In the genomic region with DNA sequence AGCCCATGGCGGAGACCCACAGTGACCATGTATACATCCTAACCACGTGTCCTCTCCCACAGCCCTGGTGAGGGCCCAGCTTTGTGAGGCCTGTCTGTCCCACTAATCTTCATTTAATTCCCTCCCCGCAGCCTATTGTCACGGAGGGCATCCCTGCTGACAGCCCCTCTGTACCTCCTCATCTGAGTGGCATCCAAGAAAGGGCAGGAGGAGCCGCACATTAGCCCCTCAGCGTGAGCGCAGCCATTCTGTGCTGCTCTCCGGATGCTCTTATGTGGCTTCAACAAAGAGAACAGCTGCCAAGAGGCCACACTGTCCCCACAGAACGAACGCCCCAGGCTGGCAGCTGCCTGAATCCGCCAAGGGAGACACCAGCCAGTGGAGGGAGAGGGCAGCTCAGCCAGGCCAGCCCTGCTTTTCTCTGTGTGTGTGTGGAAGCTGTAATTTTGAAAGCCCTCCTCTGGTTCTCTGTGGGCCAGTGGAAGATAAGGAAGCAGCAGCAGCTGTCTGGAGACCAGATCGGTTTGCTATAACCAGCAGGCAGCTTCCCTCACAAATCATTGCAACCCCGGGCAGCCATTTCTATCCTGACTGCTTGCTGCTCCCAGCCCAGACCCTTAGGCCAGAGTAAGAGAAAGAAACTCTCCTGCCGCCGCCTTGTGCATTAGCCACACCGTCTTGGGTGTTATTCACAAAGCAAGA, we compare ENCODE assay signal across 7 mouse cellular contexts.
DNase-seq lines count a peak whose midpoint lies in the region; ATAC-seq and TF ChIP-seq lines count a peak whose summit lies in the region.

No protein-coding gene starts in this region.

- no peaks in the 10 kb centered on the region for H3K4me1 ChIP-seq in lung, embryonic 14.5 days (ENCODE audit: insufficient read depth)
- H3K4me1 ChIP-seq in lung, postnatal 0 days (ENCODE audit: insufficient read depth, low read depth, low read length): no peaks in the 10 kb centered on the region
- peaks cover 49% of the 10 kb centered on the region for H3K4me1 ChIP-seq in forebrain, embryonic 14.5 days (ENCODE audit: control insufficient read depth, insufficient read depth, low read length)
- H3K4me1 ChIP-seq in midbrain, embryonic 13.5 days (replicated peaks): peaks cover 82% of the 10 kb centered on the region

- H3K9me3 ChIP-seq in lung, embryonic 14.5 days (ENCODE audit: low read depth, low read length): no peaks in the 10 kb centered on the region
- H3K9me3 ChIP-seq in lung, postnatal 0 days (ENCODE audit: low read length): no peaks in the 10 kb centered on the region
- H3K9me3 ChIP-seq in forebrain, embryonic 14.5 days (replicated peaks; ENCODE audit: control insufficient read depth, low read length): no peaks in the 10 kb centered on the region
- no peaks in the 10 kb centered on the region for H3K9me3 ChIP-seq in midbrain, embryonic 13.5 days

- no peak for ATAC-seq in lung, embryonic 14.5 days (ENCODE audit: insufficient read depth)
- no peak for ATAC-seq in lung, postnatal 0 days
- peak; percentile 79 for ATAC-seq in forebrain, embryonic 14.5 days
- ATAC-seq in midbrain, embryonic 13.5 days: peak; percentile 94

- 56% methylated on average over 16 of the region's 16 CpGs for WGBS in lung, embryonic 14.5 days
- 65% methylated on average over 16 of the region's 16 CpGs for WGBS in lung, postnatal 0 days
- WGBS in forebrain, embryonic 14.5 days: 6% methylated on average over 16 of the region's 16 CpGs
- WGBS in midbrain, embryonic 13.5 days: 3% methylated on average over 16 of the region's 16 CpGs

- H3K9ac ChIP-seq in lung, embryonic 14.5 days: 0 out of 2 replicates have a peak overlapping the region, but pooled peaks have one; percentile 0
- H3K9ac ChIP-seq in lung, postnatal 0 days (replicated peaks; ENCODE audit: low read depth): no peak overlapping the region
- peak overlapping the region; percentile 6; the same call in 1 of the 2 replicates for H3K9ac ChIP-seq in forebrain, embryonic 14.5 days (ENCODE audit: low read length)
- H3K9ac ChIP-seq in midbrain, embryonic 13.5 days (replicated peaks): peak overlapping the region; percentile 52; the same call in 1 of the 2 replicates

- H3K27ac ChIP-seq in lung, embryonic 14.5 days (ENCODE audit: low read depth): peak overlapping the region; percentile 33; the same call in 1 of the 2 replicates
- no peak overlapping the region for H3K27ac ChIP-seq in lung, postnatal 0 days (ENCODE audit: low read length)
- H3K27ac ChIP-seq in forebrain, embryonic 14.5 days (ENCODE audit: low read depth, low read length): peak overlapping the region; percentile 87
- peak overlapping the region; percentile 95 for H3K27ac ChIP-seq in midbrain, embryonic 13.5 days

- no peak overlapping the region for H3K4me2 ChIP-seq in lung, embryonic 14.5 days
- H3K4me2 ChIP-seq in lung, postnatal 0 days (replicated peaks; ENCODE audit: low read depth, low read length): no peak overlapping the region
- H3K4me2 ChIP-seq in forebrain, embryonic 14.5 days (ENCODE audit: low read length): no peak overlapping the region
- no peak overlapping the region; the same call in 1 of the 2 replicates for H3K4me2 ChIP-seq in midbrain, embryonic 13.5 days (replicated peaks)

- no peak overlapping the region for H3K4me3 ChIP-seq in lung, embryonic 14.5 days (ENCODE audit: low read depth, low read length)
- H3K4me3 ChIP-seq in lung, postnatal 0 days (ENCODE audit: low read depth, low read length): no peak overlapping the region
- H3K4me3 ChIP-seq in forebrain, embryonic 14.5 days (ENCODE audit: low read depth, low read length): no peak overlapping the region
- no peak overlapping the region for H3K4me3 ChIP-seq in midbrain, embryonic 13.5 days (replicated peaks)

- H3K36me3 ChIP-seq in lung, embryonic 14.5 days (ENCODE audit: insufficient read depth): peaks cover 24% of the 10 kb centered on the region
- H3K36me3 ChIP-seq in lung, postnatal 0 days (ENCODE audit: insufficient read depth, low read length): peaks cover 4% of the 10 kb centered on the region; the same call in 1 of the 2 replicates
- H3K36me3 ChIP-seq in forebrain, embryonic 14.5 days (ENCODE audit: control insufficient read depth, insufficient read depth, low read length): peaks cover 29% of the 10 kb centered on the region
- H3K36me3 ChIP-seq in midbrain, embryonic 13.5 days: peaks cover 27% of the 10 kb centered on the region

- peak; percentile 13 for DNase-seq in lung, embryonic 14.5 days
- DNase-seq in lung, postnatal 0 days (ENCODE audit: low spot score): no peak
- peak; percentile 85 for DNase-seq in forebrain, embryonic 14.5 days (ENCODE audit: low spot score)
- DNase-seq in thymus, postnatal 4 days: peak; percentile 74
- DNase-seq in spleen, postnatal 10 days (ENCODE audit: low spot score in 2 of 2): no peak
- no peak for DNase-seq in gastrocnemius, postnatal 10 days

- no peak for TF ChIP-seq CTCF in lung, embryonic 14.5 days (IDR thresholded peaks at IDR 0.05; ENCODE audit: low read depth)
- TF ChIP-seq CTCF in lung, postnatal 0 days (IDR thresholded peaks at IDR 0.05): no peak

- H3K27me3 ChIP-seq in lung, embryonic 14.5 days (ENCODE audit: insufficient read depth, low read length): no peaks in the 10 kb centered on the region
- H3K27me3 ChIP-seq in lung, postnatal 0 days (replicated peaks; ENCODE audit: insufficient read depth, low read length): no peaks in the 10 kb centered on the region
- no peaks in the 10 kb centered on the region for H3K27me3 ChIP-seq in forebrain, embryonic 14.5 days (replicated peaks; ENCODE audit: control insufficient read depth, insufficient read depth, low read length)
- H3K27me3 ChIP-seq in midbrain, embryonic 13.5 days: peaks cover 18% of the 10 kb centered on the region

- TF ChIP-seq EP300 in lung, postnatal 0 days (IDR thresholded peaks at IDR 0.05): no peak

Comparison
In these comparisons a context has a peak if more than half of its experiments do, and no peak if none do; other contexts are left out.
1. DNase-seq: peak in lung, embryonic 14.5 days (single experiment), forebrain, embryonic 14.5 days (single experiment) and thymus, postnatal 4 days (single experiment); none in lung, postnatal 0 days (single experiment), spleen, postnatal 10 days (0 of 2) and gastrocnemius, postnatal 10 days (single experiment).
2. ATAC-seq: peak in forebrain, embryonic 14.5 days (single experiment) and midbrain, embryonic 13.5 days (single experiment); none in lung, embryonic 14.5 days (single experiment) and lung, postnatal 0 days (single experiment).